Mouse (Mus musculus): ENCODE data around the gene Ccdc127. TPM values are rescaled to one million over a fixed set of nuclear protein-coding genes. Genes with fewer than 3 reads are reported as not detected.

Ccdc127 gene
- polyA plus RNA-seq, 1 experiment = 27.2 TPM

GRCm38 (mm10) chr13:74399298-74399839 lies 49.3 kb downstream of the Ccdc127 start, which contains the start of gene Ftl1-ps1:
Gene Ftl1-ps1 (plus strand): TSS chr13:74399694.
- H3ac ChIP-seq (ENCODE audit: control insufficient read depth, insufficient read length, low read depth) = no peak within 1 kb of the TSS
- no peak within 1 kb of the TSS for H3K4me3 ChIP-seq (ENCODE audit: insufficient read depth, poor library complexity, severe bottlenecking)
- TF ChIP-seq MAX (IDR thresholded peaks at IDR 0.05) = no peak
- TF ChIP-seq MYOG (IDR thresholded peaks at IDR 0.05; ENCODE audit: control insufficient read depth, extremely low read depth, insufficient read length) = no peak
- no peak for TF ChIP-seq FOSL1 (IDR thresholded peaks at IDR 0.05; ENCODE audit: insufficient read depth, low read length, poor library complexity, severe bottlenecking)
- no peak for TF ChIP-seq CTCF (IDR thresholded peaks at IDR 0.05; ENCODE audit: control insufficient read depth, insufficient read depth, insufficient read length)
- TF ChIP-seq MYOD1 (IDR thresholded peaks at IDR 0.05; ENCODE audit: control insufficient read depth, insufficient read length, low read depth) = no peak
- no peak for TF ChIP-seq USF1 (IDR thresholded peaks at IDR 0.05; ENCODE audit: low read depth)
- no peak for TF ChIP-seq CEBPB (IDR thresholded peaks at IDR 0.05; ENCODE audit: low read depth)
- H3K27me3 ChIP-seq (ENCODE audit: control insufficient read depth, insufficient read depth, insufficient read length) = no peaks in the 10 kb centered on the region
- no peaks in the 10 kb centered on the region for H3K79me3 ChIP-seq (ENCODE audit: low read depth)
- no peaks in the 10 kb centered on the region for H3K79me2 ChIP-seq (ENCODE audit: control insufficient read depth, insufficient read depth)
- H3K36me3 ChIP-seq (ENCODE audit: control insufficient read depth, insufficient read depth) = no peaks in the 10 kb centered on the region

Small RNA genes lying within 50 kb of the gene (microRNA-seq; reads per million reads assigned to microRNA genes)
- gene Mir692-3 (ENCODE audit: borderline microRNAs expressed) = not detected

Other genes starting within 250 kb of the Ccdc127 start
- 0.01 TPM for gene Slc9a3, start 228.9 kb upstream of the Ccdc127 start, polyA plus RNA-seq (2012; fragmentation: generic; extraction: Trizol)
- 22.8 TPM for gene Exoc3, start 141.6 kb upstream of the Ccdc127 start, polyA plus RNA-seq (2012; fragmentation: generic; extraction: Trizol)
- gene Ahrr, start 58.0 kb upstream of the Ccdc127 start, polyA plus RNA-seq (2012; fragmentation: generic; extraction: Trizol) = 2.0 TPM
- gene Pdcd6, start 32.7 kb upstream of the Ccdc127 start, polyA plus RNA-seq (2012; fragmentation: generic; extraction: Trizol) = 98.2 TPM
- gene Sdha, start within 50 bp of the Ccdc127 start, polyA plus RNA-seq (2012; fragmentation: generic; extraction: Trizol) = 166 TPM
- 0.01 TPM for gene Lrrc14b, start 13.7 kb downstream of the Ccdc127 start, polyA plus RNA-seq (2012; fragmentation: generic; extraction: Trizol)
- 0.48 TPM for gene Zfp72, start 40.5 kb downstream of the Ccdc127 start, polyA plus RNA-seq (2012; fragmentation: generic; extraction: Trizol)
- 452 TPM for gene Ftl1-ps1, start 49.4 kb downstream of the Ccdc127 start, polyA plus RNA-seq (2012; fragmentation: generic; extraction: Trizol)
- gene Zfp825, start 143.7 kb downstream of the Ccdc127 start, polyA plus RNA-seq (2012; fragmentation: generic; extraction: Trizol) = 2.5 TPM

Measured in C2C12 (cell line).